Mouse (Mus musculus) central nervous system, embryonic 18 days (tissue): ENCODE results near the gene Olfr27. TPM values are rescaled to one million over a fixed set of nuclear protein-coding genes. Genes with fewer than 3 reads are reported as not detected.

Experiments used
- polyA plus RNA-seq: library from polyadenylated mRNA; depleted of rRNA; stranded (reverse); fragments of >200 nt; gene quantifications from 2 replicates; pipeline ENCODE4 v1.2.3, GENCODE M21; 2012; rRNA removed

The Olfr27 gene
- polyA plus RNA-seq, result not detected in 2 replicates

GRCm38 (mm10) chr9:39127831-39128230 lies at the start of gene Olfr27:
Olfr27 (plus strand) TSS chr9:39128131.

GRCm38 (mm10) chr9:39078787-39079186 lies 49.1 kb upstream of the Olfr27 start, which contains the start of gene Olfr938:
Olfr938 (minus strand) TSS chr9:39078887.

GRCm38 (mm10) chr9:39166004-39166403 lies 38.1 kb downstream of the Olfr27 start, which contains the start of gene Olfr943:
Olfr943 (plus strand) TSS chr9:39166304.

Other genes with a start within 250 kb of the Olfr27 start
- gene Olfr930, start 198.3 kb upstream of the Olfr27 start, polyA plus RNA-seq, result not detected in 2 replicates
- not detected in 2 replicates for gene Olfr933, start 155.8 kb upstream of the Olfr27 start, polyA plus RNA-seq
- not detected in 2 replicates for gene Olfr934, start 139.8 kb upstream of the Olfr27 start, polyA plus RNA-seq
- gene Olfr935, start 128.4 kb upstream of the Olfr27 start, polyA plus RNA-seq, result not detected in 2 replicates
- gene Olfr146, start 104.8 kb upstream of the Olfr27 start, polyA plus RNA-seq, result not detected in 2 replicates
- not detected in 2 replicates for gene Olfr937, start 63.2 kb upstream of the Olfr27 start, polyA plus RNA-seq
- gene Olfr938, start 49.2 kb upstream of the Olfr27 start, polyA plus RNA-seq, result not detected in 2 replicates
- not detected in 2 replicates for gene Olfr943, start 38.2 kb downstream of the Olfr27 start, polyA plus RNA-seq
- gene Olfr944, start 73.8 kb downstream of the Olfr27 start, polyA plus RNA-seq, result not detected in 2 replicates
- gene Olfr1537, start 121.9 kb downstream of the Olfr27 start, polyA plus RNA-seq, result not detected in 2 replicates
- not detected in 2 replicates for gene Olfr945, start 148.7 kb downstream of the Olfr27 start, polyA plus RNA-seq
- gene Olfr948, start 197.9 kb downstream of the Olfr27 start, polyA plus RNA-seq, result not detected in 2 replicates